Mouse (Mus musculus) liver, adult (tissue): ENCODE data around the gene Usp33.

Source experiments
- GATA4 ChIP-seq: IDR thresholded peaks from 2 replicates; pipeline ENCODE4 v1.6.1; 2014; ENCODE audit warnings: mild to moderate bottlenecking, low read length; ENCODE audit not compliant: insufficient replicate concordance

The Usp33 gene

DNA sequence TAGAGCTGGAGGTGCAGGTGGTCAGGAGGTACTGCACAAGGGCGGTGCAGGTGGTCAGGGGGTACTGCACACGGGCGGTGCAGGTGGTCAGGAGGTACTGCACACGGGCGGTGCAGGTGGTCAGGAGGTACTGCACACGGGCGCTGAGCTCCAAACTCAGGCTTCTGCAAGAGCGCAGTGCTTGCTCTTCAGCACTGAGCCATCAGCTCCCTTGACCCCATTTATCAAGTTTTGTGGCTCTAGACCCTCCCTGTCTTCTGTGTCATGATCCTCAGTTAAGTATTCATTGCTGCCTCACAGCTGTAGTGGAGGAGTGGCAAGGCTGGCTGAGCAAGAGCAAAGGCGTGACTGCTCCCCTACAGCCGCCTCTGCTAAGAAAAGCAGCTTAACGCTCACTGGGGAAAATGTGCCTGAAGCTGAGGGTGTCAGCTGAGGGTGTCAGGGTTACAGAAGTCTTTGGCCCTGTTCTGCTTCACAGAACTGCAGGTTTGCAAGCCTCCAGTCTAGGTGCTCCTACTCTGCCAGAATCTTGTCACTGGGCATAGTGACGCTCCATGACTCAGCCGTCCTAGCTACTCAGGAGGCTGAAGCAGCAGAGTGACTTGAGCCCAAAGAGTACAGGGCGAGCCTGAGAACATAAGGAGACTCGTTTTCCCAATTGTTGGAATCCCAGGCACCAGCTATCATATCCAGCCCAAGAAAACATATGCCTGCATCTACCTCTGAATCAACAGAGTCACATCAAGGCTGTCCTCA is 13.6 kb upstream of the Usp33 start:
- no peak for TF ChIP-seq GATA4

DNA sequence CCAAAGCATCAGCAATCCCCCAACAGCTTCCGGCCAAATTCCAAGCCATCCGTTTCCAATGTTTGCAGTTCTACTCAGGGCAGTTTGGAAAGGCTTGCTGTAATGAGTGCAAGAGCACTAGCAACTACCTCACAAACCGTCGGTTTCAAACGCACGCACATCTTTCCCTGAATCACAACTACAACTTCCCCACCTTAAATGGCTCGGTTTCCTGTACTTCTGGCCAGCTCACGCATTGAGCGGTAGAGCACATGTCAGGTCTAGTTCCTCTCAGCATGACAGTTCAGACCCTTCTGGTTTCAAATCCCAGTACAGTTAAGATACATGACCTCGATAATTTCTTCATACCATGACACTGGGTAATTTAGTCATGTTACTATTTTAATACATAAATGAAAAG is 12.6 kb upstream of the Usp33 start:
- TF ChIP-seq GATA4 = no peak

- no peak for TF ChIP-seq GATA4
Measured at GRCm38 (mm10) chr3:152336085-152336484, 10.2 kb upstream of the Usp33 start.

- TF ChIP-seq GATA4 = no peak
Measured at GRCm38 (mm10) chr3:152339862-152340557, 6.3 kb upstream of the Usp33 start, which contains the start of gene Miga1. Miga1 (minus strand) TSS chr3:152340407.

DNA sequence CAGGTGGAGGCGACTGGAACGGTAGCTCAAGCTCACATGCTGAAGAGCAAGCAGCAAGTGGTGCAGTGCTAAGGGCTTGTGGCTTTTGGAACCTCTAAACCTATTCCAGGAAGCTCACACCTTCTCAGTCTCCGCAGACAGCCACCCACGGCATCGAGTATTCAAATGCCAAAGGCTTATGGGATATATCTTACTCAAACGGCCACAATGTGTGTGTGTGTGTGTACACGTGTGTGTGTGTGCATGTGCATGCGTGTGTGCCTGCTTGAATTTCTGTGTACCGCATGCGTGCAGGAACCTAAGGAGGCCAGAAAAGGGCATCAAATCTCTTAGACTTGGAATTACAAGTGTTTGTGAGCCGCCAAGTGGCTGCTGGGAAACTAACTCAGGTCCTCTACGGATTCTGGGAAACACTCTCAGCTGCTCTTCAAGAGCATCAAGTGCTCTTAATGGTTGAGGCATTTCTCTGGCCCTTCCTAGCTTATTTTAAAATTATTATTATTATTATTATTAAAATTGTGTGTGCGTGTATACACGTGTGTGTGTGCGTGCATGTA is 3.2 kb upstream of the Usp33 start:
- TF ChIP-seq GATA4 = no peak

DNA sequence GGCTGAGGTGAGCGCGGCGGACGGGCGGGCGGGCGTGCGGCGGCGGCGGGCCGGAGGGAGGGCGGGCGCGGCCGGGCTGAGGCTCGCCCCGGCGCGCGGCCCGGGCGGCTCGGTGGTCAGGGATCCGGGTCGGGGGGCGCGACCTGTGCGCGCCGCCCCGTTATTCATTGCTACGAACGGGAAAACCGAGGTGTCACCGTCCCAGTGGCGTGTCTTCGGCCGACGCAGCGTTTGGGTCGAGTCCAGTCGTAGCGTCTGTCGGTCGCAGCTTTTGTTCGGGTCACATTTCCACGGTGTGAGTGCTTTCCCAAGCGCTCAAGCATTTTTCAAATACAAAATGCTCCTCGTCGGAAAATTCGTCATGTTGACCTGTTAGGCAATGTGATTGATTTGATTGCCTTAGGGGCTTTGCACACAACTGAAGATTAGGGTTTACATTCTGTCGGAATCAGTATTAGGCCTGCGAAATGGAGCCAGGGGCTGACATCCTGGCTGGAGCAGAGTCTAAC is 409 bp downstream of the Usp33 start:
- TF ChIP-seq GATA4 = no peak

GRCm38 (mm10) chr3:152347227-152347626 is 949 bp downstream of the Usp33 start:
- no peak for TF ChIP-seq GATA4

DNA sequence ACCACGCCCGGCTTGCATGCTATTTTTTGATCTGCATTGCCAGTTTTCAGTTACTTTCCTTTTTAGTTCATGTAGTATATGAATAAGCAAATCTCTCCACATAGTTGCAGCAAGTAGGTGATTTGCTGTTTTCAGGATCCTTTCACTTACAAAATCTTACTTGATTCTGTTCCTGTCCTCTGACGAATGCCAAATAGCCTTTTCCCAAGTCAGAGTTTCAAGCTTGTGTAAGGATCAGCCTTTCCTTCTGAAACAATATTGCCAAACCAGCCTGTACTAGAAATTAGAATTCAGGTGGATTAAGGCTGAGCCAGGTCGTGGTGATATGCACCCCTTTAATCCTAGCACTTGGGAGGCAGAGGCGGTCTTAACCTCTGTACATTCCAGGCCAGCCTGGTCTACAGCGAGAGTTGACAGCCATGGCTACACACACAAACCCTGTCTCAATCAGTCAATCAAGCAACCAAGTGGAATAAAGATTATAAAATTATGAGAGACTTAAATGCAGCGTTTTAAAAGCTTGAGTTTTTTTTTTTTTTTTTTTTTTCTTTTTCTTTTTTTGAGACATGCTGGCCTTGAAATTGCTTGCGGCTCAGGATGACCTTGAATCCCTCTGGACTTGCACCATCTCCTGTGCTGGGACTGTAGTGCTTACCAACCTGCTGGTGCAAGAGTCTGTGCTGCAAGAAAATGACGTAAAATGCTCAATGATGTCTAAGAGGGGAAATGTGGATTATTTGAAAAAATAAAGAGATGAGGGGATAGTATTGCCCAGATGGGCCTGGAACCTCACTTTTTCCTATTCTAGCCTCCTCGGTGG is 1.9 kb downstream of the Usp33 start:
- no peak for TF ChIP-seq GATA4

DNA sequence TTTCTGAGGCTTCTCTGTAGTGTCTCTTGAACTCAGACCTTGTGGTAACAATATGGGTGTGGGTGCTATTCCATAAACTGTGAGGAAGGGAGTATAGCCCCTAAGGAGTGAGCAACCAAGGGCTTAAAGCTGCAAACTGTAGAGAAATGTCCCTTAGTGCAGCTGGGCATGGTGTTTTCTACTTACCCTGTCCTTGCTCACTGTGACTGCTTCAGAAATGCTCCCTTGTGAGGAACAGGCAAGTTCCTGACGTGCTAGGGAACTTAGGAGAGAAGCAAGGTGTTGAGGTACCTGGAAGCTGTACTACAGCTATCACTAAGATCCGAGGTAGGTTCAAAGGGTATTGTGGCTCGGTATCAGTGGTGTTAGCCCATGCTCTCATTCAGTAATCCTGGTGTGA is 4.2 kb downstream of the Usp33 start:
- no peak for TF ChIP-seq GATA4

- TF ChIP-seq GATA4 = no peak
Measured at GRCm38 (mm10) chr3:152350966-152351365, 4.7 kb downstream of the Usp33 start.

DNA sequence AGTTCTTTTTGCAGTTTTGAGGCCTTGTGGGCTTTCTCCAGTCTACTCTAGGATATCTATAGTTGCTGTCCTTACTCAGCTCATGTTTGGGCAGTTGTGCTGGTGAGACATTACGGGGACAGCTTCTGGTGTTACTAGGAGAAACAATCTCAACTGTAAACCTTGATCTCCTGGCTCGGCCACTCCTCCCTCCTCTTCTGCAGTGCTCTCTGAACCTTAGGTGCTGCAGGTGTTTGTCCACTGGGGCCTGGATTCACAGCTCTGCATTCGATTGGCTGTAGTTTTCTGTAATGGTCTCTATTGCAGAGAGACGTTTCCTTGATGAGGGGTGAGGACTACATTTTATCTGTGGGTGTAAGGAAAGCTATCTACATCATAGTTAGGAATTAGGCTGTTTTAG is 6.0 kb downstream of the Usp33 start:
- no peak for TF ChIP-seq GATA4

DNA sequence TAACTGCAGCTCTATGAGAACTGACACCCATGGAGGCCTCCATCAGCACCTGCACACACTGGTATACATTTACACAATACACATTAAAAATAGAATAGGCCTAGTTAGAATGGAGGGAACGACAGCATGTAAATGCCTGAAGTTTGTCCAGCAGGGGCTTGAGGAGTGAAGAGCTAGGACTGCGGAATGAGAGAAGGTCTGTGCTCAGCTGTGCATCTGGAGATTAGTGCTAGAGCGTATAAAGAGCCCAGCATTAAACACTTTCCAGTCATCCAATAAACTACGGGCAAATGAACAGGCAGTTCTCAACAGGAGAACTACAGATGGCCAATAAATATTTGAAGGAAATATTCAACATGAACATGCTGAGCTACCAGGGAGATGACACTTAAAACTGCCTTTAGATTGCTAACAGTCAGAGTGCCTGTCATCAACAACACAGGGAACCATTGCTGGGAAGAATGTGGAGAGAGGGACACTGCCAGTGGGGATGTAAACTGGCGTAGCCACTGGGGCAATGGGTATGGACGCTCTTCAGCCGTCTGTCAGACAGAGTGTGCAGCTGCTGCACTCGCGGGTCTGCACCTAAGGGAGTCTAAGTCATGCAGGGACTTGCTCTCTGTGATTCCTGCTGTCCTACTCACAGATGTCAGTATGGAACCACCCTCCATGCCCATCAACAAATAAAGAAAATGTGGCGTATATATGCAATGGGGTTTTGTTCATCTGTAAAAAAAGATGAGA is 7.3 kb downstream of the Usp33 start:
- TF ChIP-seq GATA4 = no peak

- no peak for TF ChIP-seq GATA4
Measured at GRCm38 (mm10) chr3:152355361-152355760, 9.1 kb downstream of the Usp33 start.

- TF ChIP-seq GATA4 = no peak
Measured at GRCm38 (mm10) chr3:152356751-152357150, 10.5 kb downstream of the Usp33 start.
